Mouse (Mus musculus) brain, embryonic 18.5 days (tissue): Measurements from ENCODE around the gene Rnf26.

Source experiments
- DNase-seq: peaks from one replicate; pipeline ENCODE4 v3.0.0-alpha.2; 2012; ENCODE audit warnings: low read depth, low spot score

The Rnf26 gene

GRCm38 (mm10) chr9:44047571-44048490 is 65.5 kb downstream of the Rnf26 start:
- DNase-seq, result no peak

GRCm38 (mm10) chr9:44047071-44047470 is 66.2 kb downstream of the Rnf26 start:
- DNase-seq, result no peak

GRCm38 (mm10) chr9:44046426-44046825 is 66.9 kb downstream of the Rnf26 start:
- DNase-seq, result no peak

- DNase-seq, result no peak
Observed at GRCm38 (mm10) chr9:44045884-44046272, 67.4 kb downstream of the Rnf26 start.
